Mouse (Mus musculus) limb, embryonic 13.5 days (tissue): Measurements from ENCODE around the gene Nhsl2. TPM values are rescaled to one million over a fixed set of nuclear protein-coding genes. Genes with fewer than 3 reads are reported as not detected.

Source experiments
- ATAC-seq: fragments of 200-750 bp; cut with Nextera tagmentation; 2 replicates; pipeline ENCODE4 v1.8.0; 2017; ENCODE audit warnings: low read depth, moderate number of reproducible peaks, moderate TSS enrichment; ENCODE audit not compliant: low FRiP score
- H3K27ac ChIP-seq: fragments of 300-500 bp; sonication (generic); 2 replicates; pipeline ENCODE4 v1.5.1; 2015; ENCODE audit warnings: inconsistent platforms, mild to moderate bottlenecking, moderate library complexity
- H3K27me3 ChIP-seq: fragments of 300-500 bp; sonication (generic); 2 replicates; pipeline ENCODE4 v1.6.1; 2015; ENCODE audit warnings: mild to moderate bottlenecking, inconsistent platforms
- H3K36me3 ChIP-seq: fragments of 300-500 bp; sonication (generic); 2 replicates; pipeline ENCODE4 v1.6.1; 2015; ENCODE audit warnings: inconsistent platforms, mild to moderate bottlenecking, moderate library complexity
- H3K4me1 ChIP-seq: fragments of 300-500 bp; sonication (generic); 2 replicates; pipeline ENCODE4 v1.6.1; 2015; ENCODE audit warnings: inconsistent platforms
- H3K4me2 ChIP-seq: fragments of 300-500 bp; sonication (generic); replicated peaks from 2 replicates; pipeline ENCODE4 v1.6.1; 2015; ENCODE audit warnings: inconsistent platforms, mild to moderate bottlenecking, moderate library complexity
- H3K4me3 ChIP-seq: fragments of 300-500 bp; sonication (generic); 2 replicates; pipeline ENCODE4 v1.5.1; 2015; ENCODE audit warnings: moderate library complexity, mild to moderate bottlenecking, inconsistent platforms
- H3K9ac ChIP-seq: fragments of 300-500 bp; sonication (generic); 2 replicates; pipeline ENCODE4 v1.6.1; 2015; ENCODE audit warnings: mild to moderate bottlenecking, inconsistent platforms
- H3K9me3 ChIP-seq: fragments of 300-500 bp; sonication (generic); 2 replicates; pipeline ENCODE4 v1.6.1; 2016; ENCODE audit warnings: inconsistent platforms
- WGBS: fragments of 180-500 bp; shearing (Covaris S2); methylation state at CpG from one replicate; pipeline ENCODE4 v1.1.7; 2015; 5-methylcytosine and 5-hydroxymethylcytosine counted together
- polyA plus RNA-seq: library from polyadenylated mRNA; unstranded; fragments of >200 nt; fragmentation: Nextera tagmentation; extraction: Ambion mirVana; gene quantifications from 2 replicates; pipeline ENCODE4 v1.2.1, GENCODE M21; 2015

Nhsl2 gene
- polyA plus RNA-seq, 1 experiment from 2014 or later = 17.4 TPM

GRCm38 (mm10) chrX:101874901-101875300, 25.7 kb downstream of the Nhsl2 start:
- Histone ChIP-seq H3K9me3 (no peaks in the 10 kb centered on the region), H3K4me3 (no peak overlapping the region), H3K27me3 (peaks cover 38% of the 10 kb centered on the region), H3K9ac (no peak overlapping the region), H3K4me1 (0 out of 2 replicates have a peak, but pooled peaks cover 5% of the 10 kb centered on the region), H3K36me3 (no peaks in the 10 kb centered on the region), H3K27ac (no peak overlapping the region), H3K4me2 (no peak overlapping the region)
- 43% methylated on average over 2 of the region's 2 CpGs for WGBS
- ATAC-seq = no peak

DNA sequence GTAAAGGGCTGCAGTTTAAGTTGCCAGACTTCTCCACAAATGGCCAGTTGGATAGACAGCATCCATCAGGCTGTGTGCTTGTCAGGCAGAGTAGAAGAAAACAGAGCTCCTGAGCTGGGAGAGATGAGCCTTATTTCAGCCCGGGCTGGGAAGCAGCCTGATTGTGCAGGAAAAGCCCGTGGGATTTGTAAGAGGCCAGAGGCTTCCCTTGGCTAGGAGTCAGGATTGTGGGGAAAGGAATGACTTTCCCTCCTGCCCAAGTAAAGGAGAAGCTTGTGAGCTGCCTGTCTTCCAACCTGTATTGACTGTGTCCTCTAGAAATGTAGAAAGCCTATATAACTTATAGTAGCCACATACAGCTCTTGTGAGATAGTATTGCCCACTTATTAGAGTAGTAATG, 27.0 kb downstream of the Nhsl2 start:
- Histone ChIP-seq H3K27ac (no peak overlapping the region), H3K9me3 (no peaks in the 10 kb centered on the region), H3K4me1 (0 out of 2 replicates have a peak, but pooled peaks cover 5% of the 10 kb centered on the region), H3K36me3 (no peaks in the 10 kb centered on the region), H3K4me3 (no peak overlapping the region), H3K9ac (no peak overlapping the region), H3K4me2 (no peak overlapping the region), H3K27me3 (peaks cover 46% of the 10 kb centered on the region)
- ATAC-seq = no peak
- 22% methylated on average over 2 of the region's 2 CpGs for WGBS

- Histone ChIP-seq H3K9me3 (no peaks in the 10 kb centered on the region), H3K27me3 (peaks cover 57% of the 10 kb centered on the region)
- WGBS = 81% methylated on average over 4 of the region's 4 CpGs
These were observed 28.7 kb downstream of the Nhsl2 start for GRCm38 (mm10) chrX:101877840-101878239.

GRCm38 (mm10) chrX:101878546-101878945, 29.4 kb downstream of the Nhsl2 start:
- 72% methylated on average over 4 of the region's 4 CpGs for WGBS
- H3K4me3 ChIP-seq = no peak overlapping the region
- ATAC-seq = no peak
- H3K9ac ChIP-seq = no peak overlapping the region
- H3K27me3 ChIP-seq = peaks cover 57% of the 10 kb centered on the region
- no peaks in the 10 kb centered on the region for H3K9me3 ChIP-seq
- H3K4me2 ChIP-seq = no peak overlapping the region
- H3K4me1 ChIP-seq = 0 out of 2 replicates have a peak, but pooled peaks cover 5% of the 10 kb centered on the region
- H3K27ac ChIP-seq = no peak overlapping the region
- no peaks in the 10 kb centered on the region for H3K36me3 ChIP-seq

More at GRCm38 (mm10) chrX:101877840-101878239, 28.7 kb downstream of the Nhsl2 start:
- ATAC-seq = no peak
- H3K36me3 ChIP-seq = no peaks in the 10 kb centered on the region
- no peak overlapping the region for H3K4me3 ChIP-seq
- H3K4me1 ChIP-seq = 0 out of 2 replicates have a peak, but pooled peaks cover 5% of the 10 kb centered on the region
- H3K27ac ChIP-seq = no peak overlapping the region
- no peak overlapping the region for H3K4me2 ChIP-seq
- H3K9ac ChIP-seq = no peak overlapping the region

GRCm38 (mm10) chrX:101882141-101882751, 33.1 kb downstream of the Nhsl2 start:
- WGBS = 42% methylated on average over 3 of the region's 3 CpGs
- H3K36me3 ChIP-seq = no peaks in the 10 kb centered on the region
- H3K4me2 ChIP-seq = no peak overlapping the region
- no peak overlapping the region for H3K9ac ChIP-seq
- H3K4me1 ChIP-seq = no peaks in the 10 kb centered on the region
- ATAC-seq = no peak
- no peak overlapping the region for H3K27ac ChIP-seq
- no peak overlapping the region for H3K4me3 ChIP-seq
- peaks cover 50% of the 10 kb centered on the region for H3K27me3 ChIP-seq
- H3K9me3 ChIP-seq = no peaks in the 10 kb centered on the region

- H3K36me3 ChIP-seq = no peaks in the 10 kb centered on the region
- H3K27ac ChIP-seq = no peak overlapping the region
- H3K9ac ChIP-seq = no peak overlapping the region
- no peaks in the 10 kb centered on the region for H3K9me3 ChIP-seq
- H3K27me3 ChIP-seq = peaks cover 27% of the 10 kb centered on the region
- 27% methylated on average over 4 of the region's 4 CpGs for WGBS
- no peak for ATAC-seq
- H3K4me3 ChIP-seq = no peak overlapping the region
- no peak overlapping the region for H3K4me2 ChIP-seq
- 0 out of 2 replicates have a peak, but pooled peaks cover 5% of the 10 kb centered on the region for H3K4me1 ChIP-seq
These were observed 40.2 kb downstream of the Nhsl2 start for GRCm38 (mm10) chrX:101889384-101889783.

GRCm38 (mm10) chrX:101889813-101890469, 40.8 kb downstream of the Nhsl2 start:
- Histone ChIP-seq H3K4me3 (no peak overlapping the region), H3K4me2 (no peak overlapping the region), H3K27ac (no peak overlapping the region), H3K4me1 (0 out of 2 replicates have a peak, but pooled peaks cover 5% of the 10 kb centered on the region), H3K9me3 (no peaks in the 10 kb centered on the region), H3K36me3 (no peaks in the 10 kb centered on the region), H3K9ac (no peak overlapping the region), H3K27me3 (peaks cover 30% of the 10 kb centered on the region)
- ATAC-seq = no peak
- WGBS = 63% methylated on average over 4 of the region's 4 CpGs

GRCm38 (mm10) chrX:101893796-101894195, 44.6 kb downstream of the Nhsl2 start:
- Histone ChIP-seq H3K4me3 (no peak overlapping the region), H3K36me3 (no peaks in the 10 kb centered on the region), H3K9ac (no peak overlapping the region), H3K4me2 (no peak overlapping the region), H3K27ac (no peak overlapping the region), H3K27me3 (peaks cover 22% of the 10 kb centered on the region), H3K9me3 (no peaks in the 10 kb centered on the region), H3K4me1 (0 out of 2 replicates have a peak, but pooled peaks cover 5% of the 10 kb centered on the region)
- 72% methylated on average over 7 of the region's 7 CpGs for WGBS
- no peak for ATAC-seq

DNA sequence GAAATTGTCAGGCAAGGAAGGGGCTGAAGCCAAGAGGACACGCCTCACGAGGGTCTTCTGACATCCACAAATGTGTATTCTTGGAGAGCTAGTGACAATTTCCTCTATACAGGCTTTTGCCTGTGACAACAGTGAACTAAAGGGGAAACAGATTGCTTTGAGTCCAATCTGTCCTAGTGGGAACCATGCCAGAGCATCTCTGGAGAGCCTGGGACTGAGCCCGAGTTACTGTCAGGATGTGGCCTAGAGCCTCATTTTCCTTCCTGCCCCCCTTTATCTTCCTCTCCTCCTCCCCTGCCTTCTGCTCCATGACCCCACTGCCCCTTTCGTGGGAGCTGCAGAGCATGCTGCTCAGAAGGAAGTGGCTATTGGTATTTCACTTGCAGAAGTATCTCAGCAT, 49.2 kb downstream of the Nhsl2 start:
- no peak for ATAC-seq
- Histone ChIP-seq H3K4me3 (no peak overlapping the region), H3K4me1 (no peaks in the 10 kb centered on the region), H3K27ac (no peak overlapping the region), H3K27me3 (peaks cover 51% of the 10 kb centered on the region), H3K9me3 (no peaks in the 10 kb centered on the region), H3K9ac (no peak overlapping the region), H3K4me2 (no peak overlapping the region), H3K36me3 (no peaks in the 10 kb centered on the region)
- 59% methylated on average over 4 of the region's 4 CpGs for WGBS

DNA sequence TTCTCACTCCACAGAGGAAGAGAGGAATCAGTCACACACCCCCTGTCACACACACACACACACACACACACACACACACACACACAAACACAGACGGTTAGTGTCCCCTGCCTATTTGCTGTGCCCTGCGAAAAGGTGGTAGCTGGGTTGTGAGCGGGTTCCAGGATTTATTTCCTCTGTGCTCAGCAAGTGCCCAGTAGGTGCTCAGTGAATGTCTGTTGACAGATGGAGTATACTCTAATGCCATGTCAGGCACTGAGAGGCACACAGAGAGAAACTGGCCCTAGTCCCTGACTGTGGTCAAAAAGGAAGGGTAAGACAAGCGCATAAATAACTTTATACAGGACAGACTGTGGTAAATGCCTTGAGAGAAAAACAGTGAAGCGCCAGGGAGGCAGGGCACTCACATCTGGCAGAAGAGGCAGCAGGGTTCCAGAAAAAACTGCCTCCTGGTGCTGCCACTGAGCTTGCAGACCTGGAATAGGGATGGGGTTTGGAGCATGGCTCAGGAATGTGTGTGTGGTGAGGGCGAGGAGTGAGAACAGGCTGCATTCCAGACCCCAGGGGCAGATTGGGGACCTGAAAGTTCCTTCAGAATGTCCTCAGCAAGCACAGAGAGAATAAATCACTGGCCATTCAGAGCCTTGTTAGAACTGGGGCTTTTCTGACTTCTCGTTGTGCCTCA, 52.8 kb downstream of the Nhsl2 start:
- no peak overlapping the region for H3K4me2 ChIP-seq
- no peaks in the 10 kb centered on the region for H3K9me3 ChIP-seq
- WGBS = 56% methylated on average over 7 of the region's 7 CpGs
- no peak overlapping the region for H3K4me3 ChIP-seq
- no peak for ATAC-seq
- no peaks in the 10 kb centered on the region for H3K36me3 ChIP-seq
- no peak overlapping the region for H3K9ac ChIP-seq
- peaks cover 49% of the 10 kb centered on the region for H3K27me3 ChIP-seq
- H3K27ac ChIP-seq = no peak overlapping the region
- H3K4me1 ChIP-seq = no peaks in the 10 kb centered on the region

DNA sequence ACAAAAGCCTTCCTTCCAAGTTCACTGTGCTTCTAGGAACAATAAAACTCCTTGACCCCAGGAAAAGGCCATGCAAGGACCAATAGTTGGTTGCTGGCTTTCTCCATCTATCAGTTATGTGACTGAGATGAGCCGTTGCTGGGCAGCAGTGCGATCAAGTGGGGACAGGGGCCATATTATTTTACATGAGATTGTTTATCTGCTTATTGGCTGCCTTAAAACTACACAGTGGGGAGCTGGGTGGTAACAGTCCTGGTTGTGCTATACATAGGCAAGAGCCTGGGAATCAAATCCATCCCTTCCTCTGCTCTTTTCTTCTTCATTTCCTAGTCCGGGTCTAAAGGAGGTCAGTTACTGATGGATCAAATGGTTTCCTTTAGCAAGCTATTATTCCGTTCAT, 53.4 kb downstream of the Nhsl2 start:
- peaks cover 51% of the 10 kb centered on the region for H3K27me3 ChIP-seq
- no peaks in the 10 kb centered on the region for H3K9me3 ChIP-seq
- H3K4me2 ChIP-seq = no peak overlapping the region
- 82% methylated on average over 4 of the region's 4 CpGs for WGBS
- no peaks in the 10 kb centered on the region for H3K4me1 ChIP-seq
- no peak for ATAC-seq
- no peak overlapping the region for H3K27ac ChIP-seq
- H3K9ac ChIP-seq = no peak overlapping the region
- no peak overlapping the region for H3K4me3 ChIP-seq
- no peaks in the 10 kb centered on the region for H3K36me3 ChIP-seq

GRCm38 (mm10) chrX:101907301-101907700, 58.1 kb downstream of the Nhsl2 start:
- Histone ChIP-seq H3K36me3 (no peaks in the 10 kb centered on the region), H3K9me3 (no peaks in the 10 kb centered on the region), H3K27me3 (peaks cover 30% of the 10 kb centered on the region), H3K4me3 (no peak overlapping the region), H3K27ac (no peak overlapping the region), H3K4me1 (no peaks in the 10 kb centered on the region), H3K9ac (no peak overlapping the region), H3K4me2 (no peak overlapping the region)
- no peak for ATAC-seq
- 56% methylated on average over 5 of the region's 5 CpGs for WGBS
